Mouse (Mus musculus) stomach, embryonic 16.5 days (tissue): ENCODE measurements around the gene Arl5c. TPM values are rescaled to one million over a fixed set of nuclear protein-coding genes. Genes with fewer than 3 reads are reported as not detected.

ENCODE experiments used
- ATAC-seq: fragments of 200-750 bp; cut with Nextera tagmentation; 2 replicates; pipeline ENCODE4 v1.8.0; 2017; ENCODE audit warnings: moderate number of reproducible peaks, moderate TSS enrichment; ENCODE audit not compliant: insufficient read depth, low FRiP score
- H3K27ac ChIP-seq: fragments of 300-500 bp; sonication (generic); 2 replicates; pipeline ENCODE4 v1.5.1; 2014; ENCODE audit warnings: low read length
- H3K27me3 ChIP-seq: fragments of 300-500 bp; sonication (generic); 2 replicates; pipeline ENCODE4 v1.6.1; 2014; ENCODE audit warnings: low read length, control low read depth, mixed read lengths; ENCODE audit not compliant: control insufficient read depth, insufficient read depth
- H3K36me3 ChIP-seq: fragments of 300-500 bp; sonication (generic); 2 replicates; pipeline ENCODE4 v1.6.1; 2014; ENCODE audit warnings: low read length; ENCODE audit not compliant: control insufficient read depth, insufficient read depth
- H3K4me1 ChIP-seq: fragments of 300-500 bp; sonication (generic); 2 replicates; pipeline ENCODE4 v1.6.1; 2014; ENCODE audit warnings: low read length, control low read depth, mixed read lengths; ENCODE audit not compliant: control insufficient read depth, insufficient read depth
- H3K4me2 ChIP-seq: fragments of 300-500 bp; sonication (generic); 2 replicates; pipeline ENCODE4 v1.6.1; 2014; ENCODE audit warnings: low read depth, low read length, mixed read lengths
- H3K4me3 ChIP-seq: fragments of 300-500 bp; sonication (generic); replicated peaks from 2 replicates; pipeline ENCODE4 v1.5.1; 2014; ENCODE audit warnings: mild to moderate bottlenecking, low read length
- H3K9ac ChIP-seq: fragments of 300-500 bp; sonication (generic); 2 replicates; pipeline ENCODE4 v1.6.1; 2014; ENCODE audit warnings: low read length
- H3K9me3 ChIP-seq: fragments of 300-500 bp; sonication (generic); replicated peaks from 2 replicates; pipeline ENCODE4 v1.6.1; 2016; ENCODE audit warnings: low read length, control low read depth; ENCODE audit not compliant: control insufficient read depth
- WGBS: fragments of 180-500 bp; shearing (Covaris S2); extraction: QIAGEN DNeasy Blood & Tissue Kit; methylation state at CpG from one replicate; pipeline ENCODE4 v1.1.7; 2014; 5-methylcytosine and 5-hydroxymethylcytosine counted together
- polyA plus RNA-seq: library from polyadenylated mRNA; unstranded; fragments of >200 nt; fragmentation: Nextera tagmentation; extraction: Ambion mirVana; gene quantifications from 2 replicates; pipeline ENCODE4 v1.2.1, GENCODE M21; 2015

Gene Arl5c
- polyA plus RNA-seq, 1 experiment from 2014 or later = 11.8 TPM

GRCm38 (mm10) chr11:98022253-98022554 is 26.2 kb upstream of the Arl5c start:
- Histone ChIP-seq H3K4me1 (peaks cover 27% of the 10 kb centered on the region), H3K27me3 (no peaks in the 10 kb centered on the region), H3K4me2 (peak overlapping the region; percentile 94), H3K36me3 (no peaks in the 10 kb centered on the region), H3K9ac (peak overlapping the region; percentile 84), H3K4me3 (peak overlapping the region; percentile 77), H3K27ac (peak overlapping the region; percentile 87), H3K9me3 (no peaks in the 10 kb centered on the region)
- ATAC-seq = peak; percentile 38; the same call in 1 of the 2 replicates
- WGBS = 0% methylated on average over 22 of the region's 23 CpGs

GRCm38 (mm10) chr11:98021565-98022252 is 25.7 kb upstream of the Arl5c start:
- no peaks in the 10 kb centered on the region for H3K36me3 ChIP-seq
- H3K9me3 ChIP-seq = no peaks in the 10 kb centered on the region
- H3K4me2 ChIP-seq = peak overlapping the region; percentile 94
- peak overlapping the region; percentile 77 for H3K4me3 ChIP-seq
- peak overlapping the region; percentile 84 for H3K9ac ChIP-seq
- peak overlapping the region; percentile 87 for H3K27ac ChIP-seq
- H3K4me1 ChIP-seq = peaks cover 27% of the 10 kb centered on the region
- 5% methylated on average over 34 of the region's 34 CpGs for WGBS
- ATAC-seq = peak; percentile 14; the same call in 1 of the 2 replicates
- no peaks in the 10 kb centered on the region for H3K27me3 ChIP-seq

DNA sequence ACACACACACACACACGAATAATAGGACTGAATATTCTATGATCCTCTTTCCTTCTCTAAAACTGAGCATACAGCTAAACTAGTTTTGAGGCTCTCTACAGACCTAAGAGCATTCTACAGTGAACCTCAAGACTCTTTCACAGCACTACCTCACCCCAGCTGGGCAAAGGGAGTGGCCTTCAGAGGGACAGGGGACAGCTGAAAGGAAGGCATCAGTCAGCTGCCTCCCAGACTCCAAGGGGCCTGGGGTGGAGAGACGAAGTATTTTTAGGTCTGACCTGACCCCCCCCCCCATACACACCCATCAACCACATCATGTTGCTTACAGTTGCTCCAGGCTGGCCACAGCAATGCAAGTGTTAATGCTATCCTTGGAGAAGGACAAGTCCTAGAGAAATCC is 25.1 kb upstream of the Arl5c start:
- Histone ChIP-seq H3K4me1 (peaks cover 27% of the 10 kb centered on the region), H3K4me2 (peak overlapping the region; percentile 94), H3K27me3 (no peaks in the 10 kb centered on the region), H3K27ac (0 out of 2 replicates have a peak overlapping the region, but pooled peaks have one; percentile 18), H3K36me3 (no peaks in the 10 kb centered on the region), H3K9me3 (no peaks in the 10 kb centered on the region), H3K9ac (peak overlapping the region; percentile 84; the same call in 1 of the 2 replicates), H3K4me3 (peak overlapping the region; percentile 77)
- WGBS = 39% methylated on average over 2 of the region's 2 CpGs
- ATAC-seq = no peak

DNA sequence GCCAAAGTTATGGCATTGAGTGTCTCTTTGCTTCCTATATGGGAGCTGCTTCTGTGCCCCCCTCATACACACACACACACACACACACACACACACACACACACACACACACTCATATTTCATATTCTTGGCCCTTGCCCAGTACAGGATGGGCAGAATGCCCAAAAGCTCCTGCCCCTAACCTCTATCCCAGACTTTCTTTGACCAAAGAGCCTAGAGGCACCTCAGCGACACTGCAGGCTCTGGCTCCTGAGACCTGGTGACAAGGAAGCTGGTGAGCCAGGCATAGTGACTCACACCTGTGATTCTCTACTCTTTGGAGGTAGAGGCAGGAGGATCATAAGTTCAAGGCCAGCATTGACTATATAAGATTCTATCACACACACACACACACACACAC is 24.7 kb upstream of the Arl5c start:
- Histone ChIP-seq H3K9ac (no peak overlapping the region), H3K9me3 (no peaks in the 10 kb centered on the region), H3K27me3 (no peaks in the 10 kb centered on the region), H3K4me3 (no peak overlapping the region), H3K36me3 (no peaks in the 10 kb centered on the region), H3K4me2 (0 out of 2 replicates have a peak overlapping the region, but pooled peaks have one; percentile 5), H3K4me1 (peaks cover 23% of the 10 kb centered on the region), H3K27ac (no peak overlapping the region)
- 62% methylated on average over 1 of the region's 1 CpGs for WGBS
- no peak for ATAC-seq

- Histone ChIP-seq H3K9ac (0 out of 2 replicates have a peak overlapping the region, but pooled peaks have one; percentile 21), H3K9me3 (no peaks in the 10 kb centered on the region), H3K4me3 (no peak overlapping the region), H3K4me1 (peaks cover 22% of the 10 kb centered on the region; the same call in 1 of the 2 replicates), H3K27ac (no peak overlapping the region), H3K27me3 (no peaks in the 10 kb centered on the region), H3K36me3 (no peaks in the 10 kb centered on the region), H3K4me2 (peak overlapping the region; percentile 6; the same call in 1 of the 2 replicates)
- ATAC-seq = no peak
- 45% methylated on average over 8 of the region's 8 CpGs for WGBS
Measured at GRCm38 (mm10) chr11:98019883-98020610, 24.1 kb upstream of the Arl5c start.

GRCm38 (mm10) chr11:98018858-98019641 is 23.1 kb upstream of the Arl5c start:
- H3K36me3 ChIP-seq = no peaks in the 10 kb centered on the region
- H3K4me1 ChIP-seq = peaks cover 22% of the 10 kb centered on the region; the same call in 1 of the 2 replicates
- H3K9me3 ChIP-seq = no peaks in the 10 kb centered on the region
- H3K27me3 ChIP-seq = no peaks in the 10 kb centered on the region
- peak overlapping the region; percentile 6; the same call in 1 of the 2 replicates for H3K4me2 ChIP-seq
- WGBS = 40% methylated on average over 10 of the region's 10 CpGs
- no peak overlapping the region for H3K27ac ChIP-seq
- no peak overlapping the region for H3K4me3 ChIP-seq
- 0 out of 2 replicates have a peak overlapping the region, but pooled peaks have one; percentile 21 for H3K9ac ChIP-seq
- ATAC-seq = peak; percentile 27; the same call in 1 of the 2 replicates

GRCm38 (mm10) chr11:98018222-98018621 is 22.2 kb upstream of the Arl5c start:
- ATAC-seq = no peak
- no peaks in the 10 kb centered on the region for H3K27me3 ChIP-seq
- no peak overlapping the region for H3K4me2 ChIP-seq
- no peak overlapping the region for H3K4me3 ChIP-seq
- H3K4me1 ChIP-seq = peaks cover 22% of the 10 kb centered on the region; the same call in 1 of the 2 replicates
- H3K9ac ChIP-seq = no peak overlapping the region; the same call in 1 of the 2 replicates
- no peaks in the 10 kb centered on the region for H3K9me3 ChIP-seq
- WGBS = 75% methylated on average over 6 of the region's 6 CpGs
- H3K36me3 ChIP-seq = no peaks in the 10 kb centered on the region
- H3K27ac ChIP-seq = no peak overlapping the region

DNA sequence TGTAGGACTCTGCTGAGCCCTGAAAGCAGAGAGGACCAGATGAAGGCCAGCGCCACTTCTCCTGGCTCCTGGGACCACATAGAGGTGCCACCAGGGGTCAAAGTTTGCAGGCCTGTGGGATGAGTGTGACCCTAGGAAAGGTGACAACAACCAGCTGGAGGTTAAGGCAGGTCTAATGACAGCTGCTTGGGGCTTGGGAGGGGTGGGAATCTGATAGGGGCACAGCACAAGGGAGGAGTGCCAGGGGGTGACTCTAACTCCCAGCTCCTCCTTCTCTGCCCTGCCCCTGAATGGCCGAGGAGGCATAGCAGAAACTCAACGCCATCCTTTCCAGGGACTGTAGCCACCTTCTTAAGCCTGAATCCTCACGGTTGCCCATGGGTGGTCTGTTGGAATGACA is 20.8 kb upstream of the Arl5c start:
- WGBS = 69% methylated on average over 4 of the region's 4 CpGs
- no peaks in the 10 kb centered on the region for H3K36me3 ChIP-seq
- no peak overlapping the region for H3K4me2 ChIP-seq
- no peak overlapping the region for H3K4me3 ChIP-seq
- H3K27me3 ChIP-seq = no peaks in the 10 kb centered on the region
- no peak overlapping the region for H3K9ac ChIP-seq
- ATAC-seq = no peak
- H3K27ac ChIP-seq = no peak overlapping the region
- peaks cover 19% of the 10 kb centered on the region; the same call in 1 of the 2 replicates for H3K4me1 ChIP-seq
- no peaks in the 10 kb centered on the region for H3K9me3 ChIP-seq
